Mouse (Mus musculus) retina, adult 2 months (tissue): ENCODE results near the gene Rapgef2.
"Not testable (repeated sequence)": the region's sequence is repeated elsewhere in the genome, so short reads cannot be mapped to it uniquely, and the experiment has no call there.

ENCODE experiments used
- DNase-seq: peaks from one replicate; pipeline ENCODE4 v3.0.0-alpha.2; 2012; ENCODE audit warnings: low read depth, low spot score

The Rapgef2 gene

DNA sequence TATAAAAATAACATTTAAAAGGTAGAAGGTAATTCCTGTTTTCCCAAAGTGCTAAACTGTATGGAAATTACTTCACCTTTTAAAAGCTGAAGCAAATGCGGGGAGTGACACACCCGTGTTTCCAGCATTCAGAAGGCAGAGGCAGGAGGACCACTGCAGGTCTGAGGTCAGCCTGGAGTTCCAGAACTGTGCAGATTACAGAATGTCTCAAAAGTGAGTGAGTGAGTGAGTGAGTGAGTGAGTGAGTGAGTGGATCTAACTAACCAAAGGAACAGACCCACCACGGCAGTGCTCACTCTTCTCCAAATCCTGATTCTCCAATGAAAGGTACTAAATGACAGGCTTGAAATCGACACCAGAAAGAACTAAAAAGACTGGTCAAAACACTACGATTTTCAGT lies 82.5 kb downstream of the Rapgef2 start:
- no peak for DNase-seq

GRCm38 (mm10) chr3:79203178-79203577 lies 83.1 kb downstream of the Rapgef2 start:
- DNase-seq, result no peak

DNA sequence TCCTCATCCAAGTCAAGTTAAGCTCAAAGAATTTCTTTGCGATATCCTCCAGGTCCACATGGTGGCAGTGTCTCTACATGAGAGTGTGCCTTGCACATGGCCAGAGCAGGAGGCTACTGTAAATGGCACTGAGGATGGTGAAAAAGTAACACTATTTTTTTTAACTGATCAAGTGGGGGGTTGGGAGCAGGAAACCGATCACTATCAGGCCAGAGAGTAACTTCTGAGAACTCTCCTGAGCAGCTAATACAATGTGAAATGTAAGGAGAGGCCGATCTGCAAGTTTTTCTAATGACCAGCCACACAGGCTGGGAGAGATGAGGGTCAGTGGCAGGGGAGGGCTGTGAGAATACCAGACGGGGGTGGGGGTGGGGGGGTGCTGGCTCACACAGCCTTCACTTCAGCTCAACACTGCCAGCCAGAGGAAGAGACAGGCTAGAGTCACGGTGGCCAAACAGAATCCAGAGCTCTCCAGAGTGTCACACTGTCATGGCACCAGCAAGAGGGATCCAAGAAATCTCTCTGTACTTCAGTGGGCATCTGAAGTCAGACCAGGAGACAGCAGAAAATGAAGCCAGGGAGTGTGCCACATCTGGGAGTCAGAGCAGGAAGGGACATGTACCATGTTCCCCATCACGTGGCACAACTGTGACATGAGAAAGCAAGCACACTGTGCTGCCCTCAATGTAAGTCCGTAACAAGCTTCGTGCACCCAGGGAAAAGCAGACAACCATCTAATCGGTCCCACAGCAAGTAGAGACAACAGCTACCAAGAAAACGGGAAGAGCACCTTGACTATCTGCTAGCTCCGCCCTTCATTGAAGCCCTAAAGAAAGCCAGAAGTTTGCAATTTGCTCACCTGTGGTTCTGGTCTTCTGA lies 83.8 kb downstream of the Rapgef2 start:
- DNase-seq, result peak; percentile 56

DNA sequence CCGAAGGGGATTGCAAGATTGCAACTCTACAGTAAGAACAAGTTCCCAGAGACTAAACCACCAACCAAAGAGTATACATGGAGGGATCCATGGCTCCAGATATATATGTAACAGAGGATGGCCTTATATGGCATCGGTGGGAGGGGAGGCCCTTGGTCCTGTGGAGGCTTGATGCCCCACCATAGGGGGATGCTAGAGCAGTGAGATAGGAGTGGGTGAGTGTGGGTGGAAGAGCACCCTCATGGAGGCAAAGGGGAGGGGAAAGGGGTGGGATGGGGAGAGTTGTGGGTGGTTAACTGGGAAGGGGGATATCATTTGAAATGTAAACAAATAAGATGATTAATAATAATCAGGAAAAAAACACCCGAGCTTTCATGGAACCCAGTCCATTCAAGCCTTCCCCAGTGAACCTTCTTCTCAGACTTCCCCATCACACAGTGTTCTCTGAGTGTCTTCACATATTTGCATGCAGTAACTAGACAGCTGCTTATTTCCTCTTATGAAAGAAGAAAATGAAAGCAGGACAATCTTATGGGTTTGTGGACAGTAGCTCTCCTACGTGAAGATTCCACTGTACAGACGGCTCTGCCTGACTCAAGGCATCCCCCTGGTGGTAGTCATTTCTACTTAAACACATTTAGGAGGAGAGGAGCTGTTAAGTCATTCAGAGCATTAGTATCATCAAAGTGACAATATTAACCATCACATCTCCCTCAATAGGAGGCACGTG lies 89.4 kb downstream of the Rapgef2 start:
- peak; percentile 42 for DNase-seq

GRCm38 (mm10) chr3:79195280-79195679 lies 91.0 kb downstream of the Rapgef2 start:
- no peak for DNase-seq

DNA sequence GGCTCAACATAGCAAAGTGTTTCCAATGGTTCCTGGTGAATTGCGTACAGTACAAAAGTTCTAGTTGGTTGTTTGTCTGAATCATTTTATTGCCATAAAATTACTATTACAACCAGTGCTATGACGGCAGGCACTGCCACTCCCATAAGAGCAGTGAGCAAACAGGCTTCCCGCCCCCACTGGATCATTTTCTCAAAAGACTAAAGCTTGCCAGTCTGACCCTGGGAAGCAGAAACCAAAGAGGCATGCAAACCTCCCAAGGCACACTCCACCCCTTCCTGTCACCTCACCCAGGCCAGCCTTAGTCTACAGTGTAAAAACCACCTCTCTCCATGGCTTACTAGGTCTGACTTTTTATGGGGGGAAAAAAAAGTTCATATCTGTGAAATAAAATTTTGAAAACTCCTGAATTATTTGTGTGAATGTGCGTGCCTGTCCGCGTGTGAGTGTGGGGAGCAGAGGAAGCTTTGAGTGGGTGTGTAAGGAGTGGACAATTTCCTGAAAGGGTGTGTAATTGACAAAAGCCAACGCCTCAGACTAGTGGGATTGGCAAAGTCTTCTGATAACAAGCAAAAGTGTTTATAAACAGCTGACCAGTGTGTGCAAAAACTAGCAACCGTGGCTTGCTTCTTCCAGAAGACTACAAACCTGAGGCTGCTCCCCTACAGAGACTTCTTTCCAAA lies 92.1 kb downstream of the Rapgef2 start:
- DNase-seq, result no peak

DNA sequence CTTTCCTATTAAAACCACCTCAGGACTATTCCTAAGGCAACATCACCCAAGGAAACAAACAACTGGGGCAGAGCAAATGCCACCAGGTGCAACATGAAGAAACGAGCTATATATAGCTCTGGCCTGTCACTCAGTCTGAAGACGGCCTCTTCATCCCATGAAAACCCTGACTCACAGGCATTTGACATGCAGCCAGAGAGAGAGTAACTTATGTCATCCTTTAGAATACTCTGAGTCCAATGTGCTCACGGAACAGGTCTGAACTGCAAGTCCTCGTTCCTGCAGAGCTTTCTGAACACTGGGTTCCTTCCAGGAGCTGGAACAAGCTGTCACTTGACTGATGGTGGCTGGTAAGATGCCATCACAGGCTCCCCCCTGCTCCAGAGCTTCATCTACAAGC lies 93.3 kb downstream of the Rapgef2 start:
- no peak for DNase-seq

GRCm38 (mm10) chr3:79191981-79192380 lies 94.3 kb downstream of the Rapgef2 start:
- no peak for DNase-seq

GRCm38 (mm10) chr3:79191471-79191870 lies 94.8 kb downstream of the Rapgef2 start:
- DNase-seq, result no peak

DNA sequence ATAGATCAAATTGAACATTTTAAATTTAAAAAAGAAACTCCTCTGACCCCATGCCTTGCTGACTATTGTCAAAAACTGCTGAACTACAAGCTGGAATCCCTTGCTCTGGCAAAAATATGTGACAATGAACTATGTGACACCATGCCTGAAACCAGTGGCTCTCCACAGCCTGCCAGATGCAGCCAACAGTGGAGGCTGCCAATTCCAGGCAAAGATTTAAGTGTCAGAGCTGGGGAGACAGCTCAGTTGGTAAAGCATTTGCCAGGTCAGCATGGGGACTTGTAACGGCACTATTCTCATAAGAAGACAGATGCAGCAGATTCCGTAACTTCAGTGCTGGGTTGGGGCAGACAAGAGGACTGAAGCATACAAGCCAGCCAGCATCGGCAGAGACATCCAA lies 95.9 kb downstream of the Rapgef2 start:
- no peak for DNase-seq

- no peak for DNase-seq
These were observed 98.4 kb downstream of the Rapgef2 start for GRCm38 (mm10) chr3:79187912-79188311.

DNA sequence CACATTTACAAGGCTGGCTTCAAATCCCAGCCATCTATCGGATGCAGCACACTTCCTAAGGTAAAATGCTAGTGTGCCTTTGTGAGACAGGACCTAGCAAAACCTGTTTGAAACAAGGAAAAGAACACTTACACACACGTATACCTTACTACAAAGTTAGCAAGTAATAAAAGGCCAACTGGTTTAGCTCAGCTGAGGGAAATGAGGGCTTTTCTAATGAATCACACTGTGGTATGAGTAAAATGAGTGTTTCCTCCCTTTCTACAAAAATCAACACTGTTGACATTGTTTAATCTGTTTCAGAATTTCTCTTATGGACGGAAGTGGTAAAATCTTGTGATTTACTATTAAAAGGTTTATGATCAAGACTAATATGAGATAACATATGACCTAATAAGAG lies 104.0 kb downstream of the Rapgef2 start:
- no peak for DNase-seq

GRCm38 (mm10) chr3:79181248-79181991 lies 104.9 kb downstream of the Rapgef2 start:
- DNase-seq, result no peak

GRCm38 (mm10) chr3:79180086-79180485 lies 106.2 kb downstream of the Rapgef2 start:
- DNase-seq, result no peak

DNA sequence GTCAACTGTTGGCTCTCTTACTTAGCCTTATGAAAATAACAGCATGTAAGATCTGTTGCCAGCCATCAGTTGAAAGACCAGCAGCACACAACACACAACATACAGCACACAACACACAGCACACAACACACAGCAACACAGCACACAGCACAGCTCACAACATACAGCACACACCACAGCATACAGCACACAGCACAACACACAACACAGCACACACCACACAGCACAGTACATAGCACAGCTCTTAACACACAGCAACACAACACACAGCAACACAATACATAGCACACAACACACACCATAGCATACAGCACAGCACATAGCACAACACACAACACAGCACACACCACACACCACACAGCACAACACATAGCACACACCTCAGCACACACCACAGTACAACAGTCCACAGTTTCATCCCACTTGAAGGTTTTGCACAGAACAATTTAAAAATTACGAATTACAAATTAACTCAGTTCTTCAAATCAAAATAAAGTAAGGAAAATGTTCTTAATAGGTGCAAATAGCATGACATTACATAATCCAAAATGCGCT lies 106.7 kb downstream of the Rapgef2 start:
- DNase-seq, result no peak

DNA sequence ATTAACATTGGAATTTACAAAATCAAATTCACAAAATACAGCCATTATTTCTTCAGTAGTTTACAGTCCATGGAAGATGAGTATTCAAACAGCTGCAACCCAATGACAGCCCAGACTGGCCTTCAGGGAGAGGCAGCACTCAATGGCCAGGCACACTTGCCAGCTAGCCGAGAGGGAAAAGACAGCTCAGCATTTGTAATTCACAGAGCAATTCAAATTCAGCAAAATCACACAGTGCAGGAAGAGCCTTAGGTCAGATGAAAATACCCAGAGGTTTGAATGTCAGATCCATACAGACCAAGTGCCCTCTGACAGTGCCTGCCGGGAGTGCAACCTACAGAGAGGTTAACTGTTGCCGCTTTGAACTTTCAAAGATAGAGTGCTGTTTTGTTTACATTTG lies 107.6 kb downstream of the Rapgef2 start:
- DNase-seq, result no peak

GRCm38 (mm10) chr3:79178070-79178469 lies 108.2 kb downstream of the Rapgef2 start:
- no peak for DNase-seq

DNA sequence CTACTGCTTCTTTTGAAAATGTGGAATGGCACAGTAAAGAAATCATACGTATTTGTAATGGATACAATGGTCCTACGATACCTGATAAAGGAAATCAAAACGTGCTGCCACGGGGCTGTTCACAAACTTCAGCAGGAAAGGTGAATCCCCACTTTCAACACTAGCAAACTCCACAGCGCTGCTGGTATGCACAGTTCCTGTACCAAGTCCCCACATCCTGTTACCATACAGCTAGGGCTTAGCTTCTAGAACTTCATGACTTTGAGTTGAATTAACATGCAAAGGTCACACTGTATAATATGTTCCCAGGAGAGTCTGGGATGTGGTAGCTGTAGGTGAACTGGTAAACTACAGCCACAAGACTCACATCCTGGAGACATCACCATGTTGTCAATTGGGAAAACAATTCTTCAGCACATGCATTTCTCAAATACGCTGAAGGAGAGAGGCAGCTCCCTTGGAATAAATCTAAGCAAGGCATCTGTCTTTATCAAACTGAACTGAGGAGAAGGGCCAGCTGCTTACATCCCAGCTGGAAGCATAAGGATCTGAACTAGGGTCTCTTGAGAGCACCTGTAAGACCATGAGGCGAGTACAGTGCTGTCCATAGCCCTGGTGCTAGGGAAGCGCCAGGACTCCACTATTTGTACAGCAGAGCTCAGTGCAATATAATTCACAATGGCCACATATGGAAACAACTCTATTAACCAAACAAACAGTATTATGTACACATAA lies 109.0 kb downstream of the Rapgef2 start:
- no peak for DNase-seq

GRCm38 (mm10) chr3:79174168-79174567 lies 112.1 kb downstream of the Rapgef2 start:
- DNase-seq, result no peak

DNA sequence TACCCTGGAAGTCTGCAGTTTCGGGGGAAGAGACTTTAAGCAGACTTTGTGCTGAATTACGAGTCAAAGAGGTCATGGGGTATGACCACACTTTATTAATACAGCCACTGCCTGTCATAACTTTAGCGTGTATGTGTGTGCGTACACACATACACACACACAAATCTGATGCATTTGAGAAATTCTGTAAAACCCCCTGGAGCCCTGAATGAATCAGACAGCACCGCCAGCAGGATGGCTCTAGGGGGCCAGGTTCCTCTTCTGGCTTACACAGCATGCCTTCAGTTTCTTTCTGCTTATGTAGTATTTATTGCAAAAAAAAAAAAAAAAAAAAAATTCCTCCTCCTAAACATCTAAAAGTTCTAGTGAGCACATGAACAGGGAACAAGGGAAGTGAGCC lies 113.0 kb downstream of the Rapgef2 start:
- DNase-seq, result no peak

DNA sequence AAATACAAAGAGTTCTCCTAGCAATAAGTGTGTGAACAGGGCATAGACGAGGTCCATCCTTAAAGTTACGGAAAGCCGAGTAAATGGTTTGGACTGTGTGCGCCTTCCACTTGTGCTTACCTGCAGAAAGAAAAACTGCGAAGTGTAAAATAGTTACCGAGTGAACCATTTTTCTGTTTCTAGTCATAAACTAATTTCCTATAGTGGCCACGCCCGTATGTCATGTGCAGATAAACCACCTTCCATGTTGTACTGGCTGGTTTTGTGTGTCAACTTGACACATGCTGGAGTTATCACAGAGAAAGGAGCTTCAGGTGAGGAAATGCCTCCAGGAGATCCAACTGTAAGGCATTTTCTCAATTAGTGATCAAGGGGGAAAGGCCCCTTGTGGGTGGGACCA lies 115.2 kb downstream of the Rapgef2 start:
- DNase-seq, result not testable (repeated sequence)
